Mouse (Mus musculus): ENCODE results near the gene Rmdn2. TPM values are rescaled to one million over a fixed set of nuclear protein-coding genes. Genes with fewer than 3 reads are reported as not detected.
A peak's percentile ranks its signal among the peaks of the same experiment; 100 is the strongest.

Rmdn2 gene
- polyA plus RNA-seq, 1 experiment from 2014 or later, result 31.4 TPM

GRCm38 (mm10) chr17:79661848-79662247, 50.2 kb downstream of the Rmdn2 start:
- Histone ChIP-seq H3K36me3 (ENCODE audit: control insufficient read depth, insufficient read depth, low read length) (no peaks in the 10 kb centered on the region), H3K4me2 (ENCODE audit: low read depth, low read length) (no peak overlapping the region; the same call in 1 of the 2 replicates), H3K27me3 (ENCODE audit: control insufficient read depth, insufficient read depth, low read depth, low read length) (no peaks in the 10 kb centered on the region), H3K9ac (ENCODE audit: low read length) (no peak overlapping the region), H3K4me3 (ENCODE audit: low read length) (no peak overlapping the region), H3K9me3 (ENCODE audit: control insufficient read depth, low read length) (no peaks in the 10 kb centered on the region), H3K4me1 (replicated peaks; ENCODE audit: control insufficient read depth, insufficient read depth, low read length) (peaks cover 2% of the 10 kb centered on the region; the same call in 1 of the 2 replicates), H3K27ac (ENCODE audit: low read length) (peak overlapping the region; percentile 41; the same call in 1 of the 2 replicates)
- 53% methylated on average over 9 of the region's 9 CpGs for WGBS
- 0 out of 2 replicates have a peak, but pooled peaks have one; percentile 31 for ATAC-seq (ENCODE audit: low read depth)

DNA sequence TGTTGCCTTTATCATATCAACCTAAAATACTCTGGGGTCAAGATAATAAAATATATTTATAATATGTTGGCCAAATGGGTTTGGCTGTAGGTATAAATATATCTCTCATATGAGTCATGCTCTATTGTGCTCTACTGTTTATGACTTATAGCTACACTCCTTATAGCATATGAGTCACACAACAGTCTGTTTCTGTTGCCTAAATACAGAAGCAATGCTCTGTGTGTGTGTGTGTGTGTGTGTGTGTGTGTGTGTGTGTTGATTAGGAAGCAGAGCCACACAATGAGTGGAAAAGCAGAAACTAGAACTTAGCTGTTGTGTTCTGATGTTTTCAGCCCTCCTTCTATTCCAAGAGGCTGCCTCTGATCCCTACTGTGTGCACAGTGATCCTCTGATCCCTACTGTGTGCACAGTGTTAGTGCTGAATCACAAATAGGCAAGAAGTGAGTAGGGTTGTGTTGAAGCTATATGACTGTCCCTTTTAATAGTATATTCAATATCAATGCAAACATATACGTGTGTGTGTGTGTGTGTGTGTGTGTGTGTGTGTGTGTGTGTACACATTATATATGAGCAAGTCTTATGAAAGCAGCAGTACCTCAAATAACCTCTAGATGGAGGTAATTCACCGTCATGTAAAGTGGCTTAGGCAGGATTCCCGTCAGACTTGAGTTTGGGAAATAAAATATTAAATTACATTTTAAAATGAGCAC, 51.9 kb downstream of the Rmdn2 start:
- 8% methylated on average over 3 of the region's 3 CpGs for WGBS
- ATAC-seq (ENCODE audit: low read depth), result no peak
- Histone ChIP-seq H3K9me3 (ENCODE audit: control insufficient read depth, low read length) (no peaks in the 10 kb centered on the region), H3K36me3 (ENCODE audit: control insufficient read depth, insufficient read depth, low read length) (no peaks in the 10 kb centered on the region), H3K4me3 (ENCODE audit: low read length) (no peak overlapping the region), H3K27me3 (ENCODE audit: control insufficient read depth, insufficient read depth, low read depth, low read length) (no peaks in the 10 kb centered on the region), H3K4me2 (ENCODE audit: low read depth, low read length) (no peak overlapping the region), H3K4me1 (replicated peaks; ENCODE audit: control insufficient read depth, insufficient read depth, low read length) (peaks cover 2% of the 10 kb centered on the region; the same call in 1 of the 2 replicates), H3K27ac (ENCODE audit: low read length) (no peak overlapping the region), H3K9ac (ENCODE audit: low read length) (no peak overlapping the region)

DNA sequence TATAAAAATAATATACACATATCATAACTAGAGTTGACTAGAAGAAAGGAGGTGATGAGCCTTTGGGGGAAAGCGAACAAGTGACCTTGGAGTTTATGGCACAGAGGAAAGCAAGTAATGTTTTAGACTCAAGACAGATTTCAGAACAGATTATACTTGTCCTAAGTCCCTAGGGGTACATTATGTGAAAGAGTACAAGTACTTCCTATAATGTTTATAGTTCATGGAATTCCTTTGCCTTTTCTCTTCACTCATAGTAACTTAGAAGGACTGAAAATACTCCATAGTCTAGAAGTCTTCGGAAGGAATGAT, 52.4 kb downstream of the Rmdn2 start:
- Histone ChIP-seq H3K27ac (ENCODE audit: low read length) (no peak overlapping the region), H3K9ac (ENCODE audit: low read length) (no peak overlapping the region), H3K27me3 (ENCODE audit: control insufficient read depth, insufficient read depth, low read depth, low read length) (no peaks in the 10 kb centered on the region), H3K36me3 (ENCODE audit: control insufficient read depth, insufficient read depth, low read length) (no peaks in the 10 kb centered on the region), H3K9me3 (ENCODE audit: control insufficient read depth, low read length) (no peaks in the 10 kb centered on the region), H3K4me1 (replicated peaks; ENCODE audit: control insufficient read depth, insufficient read depth, low read length) (peaks cover 2% of the 10 kb centered on the region; the same call in 1 of the 2 replicates), H3K4me2 (ENCODE audit: low read depth, low read length) (no peak overlapping the region), H3K4me3 (ENCODE audit: low read length) (no peak overlapping the region)
- WGBS, result 87% methylated on average over 2 of the region's 2 CpGs
- ATAC-seq (ENCODE audit: low read depth), result no peak

- no peaks in the 10 kb centered on the region for H3K4me1 ChIP-seq (replicated peaks; ENCODE audit: control insufficient read depth, insufficient read depth, low read length)
- H3K9me3 ChIP-seq (ENCODE audit: control insufficient read depth, low read length), result no peaks in the 10 kb centered on the region
- 45% methylated on average over 2 of the region's 2 CpGs for WGBS
- H3K4me2 ChIP-seq (ENCODE audit: low read depth, low read length), result no peak overlapping the region
- H3K9ac ChIP-seq (ENCODE audit: low read length), result no peak overlapping the region
- no peak overlapping the region for H3K27ac ChIP-seq (ENCODE audit: low read length)
- no peak overlapping the region for H3K4me3 ChIP-seq (ENCODE audit: low read length)
- ATAC-seq (ENCODE audit: low read depth), result no peak
- no peaks in the 10 kb centered on the region for H3K27me3 ChIP-seq (ENCODE audit: control insufficient read depth, insufficient read depth, low read depth, low read length)
- 0 out of 2 replicates have a peak, but pooled peaks cover 3% of the 10 kb centered on the region for H3K36me3 ChIP-seq (ENCODE audit: control insufficient read depth, insufficient read depth, low read length)
Measured at GRCm38 (mm10) chr17:79670837-79671236, 59.2 kb downstream of the Rmdn2 start.

DNA sequence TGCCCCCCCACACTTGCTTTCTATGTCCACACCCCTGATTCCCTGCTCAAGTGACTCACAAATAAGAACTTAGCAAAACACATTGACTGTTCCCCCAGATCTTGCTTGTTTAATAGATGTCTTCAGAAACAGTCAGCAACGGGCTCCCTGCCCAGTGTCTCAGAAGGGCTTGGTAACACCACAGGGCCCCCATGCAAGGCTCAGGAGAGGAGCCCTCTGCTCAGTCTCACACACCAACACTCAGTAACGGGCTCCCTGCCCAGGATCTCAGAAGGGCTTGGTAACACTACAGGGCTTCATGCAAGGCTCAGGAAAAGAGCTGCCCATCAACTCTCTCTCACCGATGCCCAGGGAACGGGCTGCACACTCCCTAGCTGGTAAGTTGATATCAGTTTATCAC, 83.4 kb downstream of the Rmdn2 start:
- WGBS, result 63% methylated on average over 4 of the region's 4 CpGs

DNA sequence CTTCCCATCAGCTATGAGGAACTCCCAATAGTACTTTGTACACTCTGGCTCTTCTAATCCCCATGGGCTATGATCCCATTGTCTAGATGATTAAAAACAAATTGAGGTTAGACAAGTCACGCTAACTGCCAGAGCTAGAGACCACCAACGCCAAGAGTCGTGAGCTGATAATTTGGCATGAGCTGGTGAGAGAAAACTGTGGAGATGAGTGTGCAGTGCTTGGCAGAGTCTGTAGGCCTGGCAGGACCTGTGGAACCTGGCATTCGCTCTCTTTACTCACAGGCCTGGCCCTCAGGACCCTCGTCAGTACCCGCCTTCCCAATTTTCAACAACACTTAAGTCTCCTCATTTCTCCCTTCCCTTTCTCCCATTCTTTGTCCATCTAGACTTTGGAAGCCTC, 83.9 kb downstream of the Rmdn2 start:
- no peaks in the 10 kb centered on the region for H3K27me3 ChIP-seq (ENCODE audit: control insufficient read depth, insufficient read depth, low read depth, low read length)
- no peaks in the 10 kb centered on the region for H3K4me1 ChIP-seq (replicated peaks; ENCODE audit: control insufficient read depth, insufficient read depth, low read length)
- 0 out of 2 replicates have a peak overlapping the region, but pooled peaks have one; percentile 13 for H3K27ac ChIP-seq (ENCODE audit: low read length)
- no peaks in the 10 kb centered on the region for H3K9me3 ChIP-seq (ENCODE audit: control insufficient read depth, low read length)
- H3K4me2 ChIP-seq (ENCODE audit: low read depth, low read length), result no peak overlapping the region
- 80% methylated on average over 6 of the region's 6 CpGs for WGBS
- H3K4me3 ChIP-seq (ENCODE audit: low read length), result no peak overlapping the region
- no peak for ATAC-seq (ENCODE audit: low read depth)
- no peaks in the 10 kb centered on the region for H3K36me3 ChIP-seq (ENCODE audit: control insufficient read depth, insufficient read depth, low read length)
- H3K9ac ChIP-seq (ENCODE audit: low read length), result no peak overlapping the region

More for the DNA sequence above, 83.4 kb downstream of the Rmdn2 start:
- no peaks in the 10 kb centered on the region for H3K9me3 ChIP-seq (ENCODE audit: control insufficient read depth, low read length)
- no peaks in the 10 kb centered on the region for H3K36me3 ChIP-seq (ENCODE audit: control insufficient read depth, insufficient read depth, low read length)
- no peak overlapping the region for H3K4me2 ChIP-seq (ENCODE audit: low read depth, low read length)
- H3K27me3 ChIP-seq (ENCODE audit: control insufficient read depth, insufficient read depth, low read depth, low read length), result no peaks in the 10 kb centered on the region
- H3K9ac ChIP-seq (ENCODE audit: low read length), result no peak overlapping the region
- no peak overlapping the region for H3K27ac ChIP-seq (ENCODE audit: low read length)
- H3K4me1 ChIP-seq (replicated peaks; ENCODE audit: control insufficient read depth, insufficient read depth, low read length), result no peaks in the 10 kb centered on the region
- no peak overlapping the region for H3K4me3 ChIP-seq (ENCODE audit: low read length)
- peak; percentile 67; the same call in 1 of the 2 replicates for ATAC-seq (ENCODE audit: low read depth)

- no peaks in the 10 kb centered on the region for H3K36me3 ChIP-seq (ENCODE audit: control insufficient read depth, insufficient read depth, low read length)
- no peak overlapping the region for H3K9ac ChIP-seq (ENCODE audit: low read length)
- WGBS, result 42% methylated on average over 1 of the region's 1 CpGs
- no peaks in the 10 kb centered on the region for H3K4me1 ChIP-seq (replicated peaks; ENCODE audit: control insufficient read depth, insufficient read depth, low read length)
- no peak overlapping the region for H3K27ac ChIP-seq (ENCODE audit: low read length)
- H3K4me2 ChIP-seq (ENCODE audit: low read depth, low read length), result no peak overlapping the region
- ATAC-seq (ENCODE audit: low read depth), result 0 out of 2 replicates have a peak, but pooled peaks have one; percentile 47
- no peaks in the 10 kb centered on the region for H3K27me3 ChIP-seq (ENCODE audit: control insufficient read depth, insufficient read depth, low read depth, low read length)
- H3K4me3 ChIP-seq (ENCODE audit: low read length), result no peak overlapping the region
- H3K9me3 ChIP-seq (ENCODE audit: control insufficient read depth, low read length), result no peaks in the 10 kb centered on the region
Measured at GRCm38 (mm10) chr17:79699197-79699596, 87.5 kb downstream of the Rmdn2 start.

DNA sequence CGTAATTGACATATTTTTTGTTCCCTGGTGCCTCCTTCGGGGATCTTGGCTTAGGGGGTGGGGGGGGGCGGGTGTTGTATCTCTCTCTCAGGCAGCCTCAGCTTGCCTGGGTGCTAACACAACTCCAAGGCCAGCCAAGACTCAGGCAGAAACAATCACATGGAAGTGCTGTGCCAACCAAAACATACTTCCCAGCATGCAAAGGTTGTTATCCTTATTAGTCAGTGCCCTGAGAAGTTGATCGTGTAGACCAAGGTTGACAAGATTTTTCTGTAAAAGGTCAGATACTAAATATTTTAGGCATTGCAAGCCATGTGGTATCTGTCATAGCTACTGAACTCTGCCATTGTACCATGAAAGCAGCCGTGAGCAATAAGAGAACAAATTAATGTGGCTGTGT, 89.2 kb downstream of the Rmdn2 start:
- Histone ChIP-seq H3K4me1 (replicated peaks; ENCODE audit: control insufficient read depth, insufficient read depth, low read length) (no peaks in the 10 kb centered on the region), H3K9me3 (ENCODE audit: control insufficient read depth, low read length) (no peaks in the 10 kb centered on the region), H3K27me3 (ENCODE audit: control insufficient read depth, insufficient read depth, low read depth, low read length) (no peaks in the 10 kb centered on the region), H3K4me3 (ENCODE audit: low read length) (no peak overlapping the region), H3K4me2 (ENCODE audit: low read depth, low read length) (no peak overlapping the region), H3K27ac (ENCODE audit: low read length) (no peak overlapping the region), H3K9ac (ENCODE audit: low read length) (no peak overlapping the region), H3K36me3 (ENCODE audit: control insufficient read depth, insufficient read depth, low read length) (no peaks in the 10 kb centered on the region)
- ATAC-seq (ENCODE audit: low read depth), result no peak
- 64% methylated on average over 5 of the region's 5 CpGs for WGBS

- no peak overlapping the region for H3K27ac ChIP-seq (ENCODE audit: low read length)
- H3K36me3 ChIP-seq (ENCODE audit: control insufficient read depth, insufficient read depth, low read length), result no peaks in the 10 kb centered on the region
- ATAC-seq (ENCODE audit: low read depth), result no peak
- no peak overlapping the region for H3K4me3 ChIP-seq (ENCODE audit: low read length)
- 0 out of 2 replicates have a peak, but pooled peaks cover 3% of the 10 kb centered on the region for H3K4me1 ChIP-seq (replicated peaks; ENCODE audit: control insufficient read depth, insufficient read depth, low read length)
- 57% methylated on average over 9 of the region's 9 CpGs for WGBS
- no peak overlapping the region for H3K4me2 ChIP-seq (ENCODE audit: low read depth, low read length)
- H3K27me3 ChIP-seq (ENCODE audit: control insufficient read depth, insufficient read depth, low read depth, low read length), result peaks cover 7% of the 10 kb centered on the region; the same call in 1 of the 2 replicates
- H3K9me3 ChIP-seq (ENCODE audit: control insufficient read depth, low read length), result no peaks in the 10 kb centered on the region
- H3K9ac ChIP-seq (ENCODE audit: low read length), result no peak overlapping the region
Measured at GRCm38 (mm10) chr17:79705671-79706455, 94.2 kb downstream of the Rmdn2 start.

Measured in lung, embryonic 16.5 days (tissue).